Mouse (Mus musculus): ENCODE results near the gene Ankrd40. TPM values are rescaled to one million over a fixed set of nuclear protein-coding genes. Genes with fewer than 3 reads are reported as not detected.

Gene Ankrd40
- polyA plus RNA-seq, 1 experiment from 2014 or later, result 7.4 TPM

DNA sequence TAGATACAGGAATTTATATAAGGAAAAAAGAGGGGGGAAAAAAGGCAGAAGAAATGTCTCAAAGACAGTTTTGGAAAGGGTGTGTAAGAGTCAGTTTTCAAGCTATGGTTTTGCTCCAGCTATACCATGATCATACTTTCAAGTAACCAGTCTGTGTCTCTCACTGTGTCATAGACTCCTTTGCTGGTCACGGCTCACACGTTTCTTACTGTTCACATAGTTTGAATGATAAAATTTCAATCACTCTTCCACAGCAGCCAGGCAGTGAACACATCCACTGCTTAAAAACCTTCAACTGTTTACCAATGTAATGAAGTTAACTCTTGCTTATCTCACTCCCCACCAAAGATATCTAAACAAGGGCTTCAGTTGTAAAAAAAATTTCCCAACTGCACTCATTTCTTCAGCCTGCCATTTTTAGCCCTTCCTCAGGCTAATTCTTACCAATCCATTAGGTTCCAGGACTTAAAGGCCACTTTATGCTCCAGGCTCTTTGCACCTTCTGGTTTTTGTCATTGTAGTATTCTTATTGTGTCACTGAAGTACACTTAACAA, 13.6 kb upstream of the Ankrd40 start:
- Histone ChIP-seq H3K9me3 (replicated peaks) (no peaks in the 10 kb centered on the region), H3K4me3 (replicated peaks) (no peak overlapping the region), H3K27ac (replicated peaks) (peak overlapping the region; percentile 4), H3K27me3 (no peaks in the 10 kb centered on the region), H3K4me2 (peak overlapping the region; percentile 6; the same call in 1 of the 2 replicates), H3K36me3 (replicated peaks) (peaks cover 37% of the 10 kb centered on the region), H3K4me1 (replicated peaks) (peaks cover 75% of the 10 kb centered on the region), H3K9ac (no peak overlapping the region)
- peak; percentile 40; the same call in 1 of the 2 replicates for ATAC-seq (ENCODE audit: insufficient read depth)
- 22% methylated on average over 2 of the region's 2 CpGs for WGBS (ENCODE audit: insufficient replicate concordance)

DNA sequence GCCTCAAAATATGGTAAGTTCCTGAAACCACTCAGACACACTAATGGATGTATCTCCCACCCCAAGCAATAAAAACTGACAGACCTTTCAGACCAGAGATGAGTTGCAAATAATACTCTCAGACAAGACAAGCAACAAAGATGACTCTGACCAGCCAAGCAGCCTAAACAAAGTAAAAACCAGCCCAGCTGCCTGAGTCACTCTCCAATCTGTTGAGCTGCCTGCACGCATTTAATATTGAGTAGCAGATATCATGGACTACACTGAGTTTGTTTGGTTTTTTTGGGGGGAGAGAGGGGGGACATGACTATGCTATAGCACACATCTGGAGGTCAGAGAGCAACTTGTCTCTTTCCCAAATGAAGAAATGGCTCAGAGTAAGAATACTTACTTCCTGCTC, 12.5 kb upstream of the Ankrd40 start:
- H3K27me3 ChIP-seq, result no peaks in the 10 kb centered on the region
- H3K36me3 ChIP-seq (replicated peaks), result peaks cover 40% of the 10 kb centered on the region
- no peak for ATAC-seq (ENCODE audit: insufficient read depth)
- H3K9me3 ChIP-seq (replicated peaks), result no peaks in the 10 kb centered on the region
- H3K9ac ChIP-seq, result no peak overlapping the region
- no peak overlapping the region for H3K4me3 ChIP-seq (replicated peaks)
- WGBS (ENCODE audit: insufficient replicate concordance), result 21% methylated on average over 1 of the region's 1 CpGs
- H3K27ac ChIP-seq (replicated peaks), result peak overlapping the region; percentile 15; the same call in 1 of the 2 replicates
- H3K4me1 ChIP-seq (replicated peaks), result peaks cover 86% of the 10 kb centered on the region
- H3K4me2 ChIP-seq, result peak overlapping the region; percentile 23

DNA sequence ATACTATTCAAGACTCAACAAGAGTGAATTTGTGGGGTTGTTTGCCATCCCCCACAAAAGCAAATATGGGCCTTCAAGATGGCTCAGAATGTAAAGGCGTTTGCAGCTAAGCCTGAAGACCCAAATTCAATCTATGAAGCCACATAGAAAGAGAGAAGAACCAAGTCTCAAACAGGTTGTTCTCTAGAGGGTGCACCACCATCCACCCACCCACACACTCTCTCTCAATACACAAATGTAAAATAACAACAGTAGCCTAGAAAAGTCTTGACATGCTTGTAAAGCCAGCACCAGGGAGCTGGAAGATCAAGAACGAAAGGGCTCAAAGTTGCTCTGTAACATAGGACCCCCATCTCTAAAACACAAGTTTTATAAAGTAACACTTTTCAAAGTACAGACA, 11.3 kb upstream of the Ankrd40 start:
- 66% methylated on average over 2 of the region's 2 CpGs for WGBS (ENCODE audit: insufficient replicate concordance)
- no peak overlapping the region for H3K4me3 ChIP-seq (replicated peaks)
- H3K27me3 ChIP-seq, result no peaks in the 10 kb centered on the region
- no peak for ATAC-seq (ENCODE audit: insufficient read depth)
- H3K4me1 ChIP-seq (replicated peaks), result peaks cover 82% of the 10 kb centered on the region
- peak overlapping the region; percentile 70; the same call in 1 of the 2 replicates for H3K4me2 ChIP-seq
- H3K9ac ChIP-seq, result no peak overlapping the region
- no peaks in the 10 kb centered on the region for H3K9me3 ChIP-seq (replicated peaks)
- H3K27ac ChIP-seq (replicated peaks), result peak overlapping the region; percentile 31; the same call in 1 of the 2 replicates
- peaks cover 40% of the 10 kb centered on the region for H3K36me3 ChIP-seq (replicated peaks)

DNA sequence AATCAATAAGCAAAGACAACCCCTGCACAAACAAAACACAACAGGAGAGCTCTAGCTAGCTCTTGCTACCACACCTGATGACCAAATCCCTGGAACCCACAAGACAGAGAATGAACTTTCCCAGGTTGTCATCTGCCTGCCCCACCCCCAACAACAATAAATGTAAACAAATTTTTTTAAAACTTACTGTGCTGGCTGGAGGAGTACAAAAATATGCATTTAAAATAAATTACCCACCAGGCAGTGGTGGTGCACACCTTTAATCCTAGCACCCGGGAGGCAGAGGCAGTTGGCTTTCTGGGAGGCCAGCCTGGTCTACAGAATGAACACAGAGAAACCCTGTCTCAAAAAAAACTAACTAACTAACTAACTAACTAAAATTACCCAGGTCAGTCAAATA, 10.8 kb upstream of the Ankrd40 start:
- no peaks in the 10 kb centered on the region for H3K9me3 ChIP-seq (replicated peaks)
- H3K36me3 ChIP-seq (replicated peaks), result peaks cover 40% of the 10 kb centered on the region
- peaks cover 78% of the 10 kb centered on the region for H3K4me1 ChIP-seq (replicated peaks)
- ATAC-seq (ENCODE audit: insufficient read depth), result no peak
- H3K4me3 ChIP-seq (replicated peaks), result no peak overlapping the region
- H3K9ac ChIP-seq, result no peak overlapping the region
- WGBS (ENCODE audit: insufficient replicate concordance), result 47% methylated on average over 1 of the region's 1 CpGs
- H3K27ac ChIP-seq (replicated peaks), result peak overlapping the region; percentile 31; the same call in 1 of the 2 replicates
- H3K27me3 ChIP-seq, result no peaks in the 10 kb centered on the region
- peak overlapping the region; percentile 70 for H3K4me2 ChIP-seq

DNA sequence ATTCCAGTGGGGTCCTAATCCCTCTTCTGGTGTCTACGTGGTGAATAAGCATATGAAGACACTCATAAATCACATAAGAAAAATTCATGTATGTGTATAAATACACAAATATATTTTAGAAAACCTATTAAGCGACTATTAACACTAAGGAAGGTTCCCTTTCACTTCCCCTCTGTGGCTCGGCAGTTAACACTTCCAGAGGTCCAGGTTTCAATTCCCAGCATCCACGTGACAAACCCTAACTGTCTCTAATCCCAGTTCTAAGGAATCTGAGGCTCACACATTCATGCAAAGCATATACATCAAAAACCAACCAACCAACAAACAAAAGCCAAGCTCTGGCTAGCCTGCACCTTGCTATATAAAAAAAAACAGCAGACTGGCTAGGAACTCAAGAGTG, 10.3 kb upstream of the Ankrd40 start:
- H3K27ac ChIP-seq (replicated peaks), result peak overlapping the region; percentile 24
- H3K4me3 ChIP-seq (replicated peaks), result no peak overlapping the region
- peak overlapping the region; percentile 70 for H3K4me2 ChIP-seq

DNA sequence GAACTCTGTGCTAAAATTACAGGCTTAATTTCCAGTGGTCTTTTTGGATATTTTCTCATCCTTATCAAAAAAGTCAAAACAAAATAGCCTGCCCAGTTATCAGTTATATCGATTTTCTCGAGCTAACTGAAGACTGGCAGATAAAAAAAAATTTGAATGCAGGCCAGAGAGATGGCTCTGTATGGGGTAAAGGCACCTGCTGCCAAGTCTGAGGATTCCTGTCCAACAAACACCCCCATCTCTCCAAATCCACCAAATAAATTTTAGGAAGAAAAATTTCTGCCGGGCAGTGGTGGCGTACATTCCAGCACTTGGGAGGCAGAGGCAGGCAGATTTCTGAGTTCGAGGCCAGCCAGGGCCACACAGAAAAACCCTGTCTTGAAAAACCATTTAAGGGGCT, 9.7 kb upstream of the Ankrd40 start:
- H3K4me3 ChIP-seq (replicated peaks), result peak overlapping the region; percentile 16
- no peaks in the 10 kb centered on the region for H3K27me3 ChIP-seq
- peaks cover 39% of the 10 kb centered on the region for H3K36me3 ChIP-seq (replicated peaks)
- ATAC-seq (ENCODE audit: insufficient read depth), result no peak
- 53% methylated on average over 5 of the region's 5 CpGs for WGBS (ENCODE audit: insufficient replicate concordance)
- H3K4me1 ChIP-seq (replicated peaks), result peaks cover 79% of the 10 kb centered on the region
- H3K27ac ChIP-seq (replicated peaks), result peak overlapping the region; percentile 24
- H3K9me3 ChIP-seq (replicated peaks), result no peaks in the 10 kb centered on the region
- H3K9ac ChIP-seq, result no peak overlapping the region
- H3K4me2 ChIP-seq, result peak overlapping the region; percentile 70

More for the DNA sequence above, 10.3 kb upstream of the Ankrd40 start:
- Histone ChIP-seq H3K36me3 (replicated peaks) (peaks cover 40% of the 10 kb centered on the region), H3K4me1 (replicated peaks) (peaks cover 79% of the 10 kb centered on the region), H3K9me3 (replicated peaks) (no peaks in the 10 kb centered on the region), H3K9ac (no peak overlapping the region), H3K27me3 (no peaks in the 10 kb centered on the region)
- no peak for ATAC-seq (ENCODE audit: insufficient read depth)
- 51% methylated on average over 4 of the region's 4 CpGs for WGBS (ENCODE audit: insufficient replicate concordance)

DNA sequence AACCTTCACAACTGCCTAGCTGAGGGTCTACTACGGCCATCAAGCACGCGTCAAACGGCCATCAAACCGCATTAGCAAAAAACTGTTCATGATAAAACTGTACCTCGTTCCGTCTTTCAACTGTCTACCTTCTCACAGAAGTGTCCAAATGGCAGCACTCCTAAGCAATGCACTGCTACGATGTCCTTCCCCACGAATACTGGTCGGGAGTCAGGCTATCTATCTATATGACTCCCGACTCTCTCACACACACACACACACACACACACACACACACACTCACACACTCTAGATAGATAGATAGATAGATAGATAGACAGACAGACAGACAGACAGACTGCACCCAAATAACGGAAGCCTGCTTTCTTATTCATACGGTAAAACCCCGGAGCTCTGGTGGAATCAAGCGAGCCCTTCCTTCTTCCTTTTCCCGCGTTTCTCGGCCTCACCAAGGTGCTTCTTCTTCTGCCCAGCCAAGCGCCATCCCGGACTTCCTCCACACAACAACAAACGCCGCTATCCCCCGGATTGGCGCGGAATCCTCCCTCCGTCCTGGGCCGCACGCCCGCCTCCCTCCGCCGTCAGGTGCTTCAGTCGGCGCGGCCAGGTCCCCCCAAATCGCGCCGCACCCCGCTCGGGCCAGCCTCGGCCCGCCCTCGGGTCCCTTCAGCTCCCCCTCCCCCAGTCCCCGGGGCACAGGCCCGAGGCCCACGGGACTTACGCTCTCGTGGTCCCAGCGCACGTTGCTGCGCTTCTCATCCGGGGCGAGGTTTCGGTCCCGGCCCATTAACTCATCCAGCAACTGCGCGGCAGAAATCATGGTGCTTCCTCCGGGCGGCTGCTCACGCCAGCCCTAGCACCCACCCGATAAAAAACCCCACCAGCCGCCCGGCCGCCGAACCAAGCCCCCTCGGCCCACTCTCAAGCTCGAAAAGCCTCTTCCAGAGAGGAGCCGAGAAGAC, 6.6 kb upstream of the Ankrd40 start:
- under 1% methylated on average over 67 of the region's 67 CpGs for WGBS (ENCODE audit: insufficient replicate concordance)
- H3K27ac ChIP-seq (replicated peaks), result peak overlapping the region; percentile 98
- peak overlapping the region; percentile 99 for H3K9ac ChIP-seq
- H3K4me2 ChIP-seq, result peak overlapping the region; percentile 70
- peaks cover 52% of the 10 kb centered on the region for H3K4me1 ChIP-seq (replicated peaks)
- peak; percentile 72 for ATAC-seq (ENCODE audit: insufficient read depth)
- H3K27me3 ChIP-seq, result no peaks in the 10 kb centered on the region
- H3K36me3 ChIP-seq (replicated peaks), result peaks cover 24% of the 10 kb centered on the region
- H3K9me3 ChIP-seq (replicated peaks), result no peaks in the 10 kb centered on the region
- H3K4me3 ChIP-seq (replicated peaks), result peak overlapping the region; percentile 99

DNA sequence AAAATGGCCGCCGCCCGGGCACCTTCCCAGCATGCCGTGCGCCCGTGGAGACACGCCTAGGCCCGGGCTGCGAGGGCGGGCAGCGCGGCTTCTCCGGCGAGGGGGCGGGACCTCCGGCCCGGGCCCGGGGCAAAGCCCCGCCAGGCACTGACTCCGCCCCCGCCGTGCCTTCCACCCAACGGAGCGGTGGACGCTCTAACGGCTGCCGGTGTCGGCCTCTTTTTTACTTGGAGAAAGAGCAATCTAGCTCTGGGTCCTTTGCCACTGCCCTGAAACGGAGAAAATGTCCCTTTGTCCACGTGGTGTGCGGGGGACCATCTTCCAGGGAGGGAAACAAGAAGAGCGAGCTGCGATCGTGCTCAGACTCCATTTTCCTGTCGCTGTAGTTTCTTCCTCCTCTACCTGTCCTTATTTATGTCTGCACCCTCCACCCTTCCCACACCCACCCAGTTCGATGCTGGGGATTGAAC, 5.8 kb upstream of the Ankrd40 start, which contains the start of gene Luc7l3:
Luc7l3 (minus strand) TSS at position 58 of the 470 bp plus-strand sequence.
- H3K4me1 ChIP-seq (replicated peaks), result peaks cover 48% of the 10 kb centered on the region
- ATAC-seq (ENCODE audit: insufficient read depth), result peak; percentile 94
- under 1% methylated on average over 36 of the region's 36 CpGs for WGBS (ENCODE audit: insufficient replicate concordance)

DNA sequence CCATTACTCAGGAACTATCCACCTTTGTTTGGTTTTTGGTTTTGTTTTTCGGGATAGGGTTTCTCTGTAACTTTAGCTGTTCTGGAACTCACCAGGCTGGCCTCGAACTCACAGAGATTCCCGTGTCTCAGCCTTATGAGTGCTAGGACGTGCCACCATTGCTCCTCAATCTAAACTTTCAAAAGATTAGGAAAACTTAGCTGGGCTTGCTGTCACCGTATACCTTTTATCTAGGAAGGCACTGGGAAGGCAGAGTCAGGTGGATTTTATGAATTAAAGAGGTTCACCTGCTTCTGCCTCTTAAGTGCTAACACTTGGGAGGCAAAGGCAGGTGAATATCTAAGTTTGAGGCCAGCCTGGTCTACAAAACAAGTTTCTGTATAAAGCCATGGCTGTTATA, 5.2 kb upstream of the Ankrd40 start:
- Histone ChIP-seq H3K4me3 (replicated peaks) (peak overlapping the region; percentile 99), H3K4me1 (replicated peaks) (peaks cover 47% of the 10 kb centered on the region), H3K9ac (peak overlapping the region; percentile 99), H3K4me2 (peak overlapping the region; percentile 76), H3K36me3 (replicated peaks) (peaks cover 12% of the 10 kb centered on the region; the same call in 1 of the 2 replicates), H3K9me3 (replicated peaks) (no peaks in the 10 kb centered on the region), H3K27ac (replicated peaks) (peak overlapping the region; percentile 98), H3K27me3 (no peaks in the 10 kb centered on the region)
- ATAC-seq (ENCODE audit: insufficient read depth), result no peak
- 36% methylated on average over 5 of the region's 5 CpGs for WGBS (ENCODE audit: insufficient replicate concordance)

More for the DNA sequence above, 5.8 kb upstream of the Ankrd40 start, which contains the start of gene Luc7l3:
- Histone ChIP-seq H3K4me3 (replicated peaks) (peak within 1 kb of the TSS; percentile 99), H3K9ac (peak within 1 kb of the TSS; percentile 99), H3K4me2 (peak within 1 kb of the TSS; percentile 76), H3K9me3 (replicated peaks) (no peaks in the 10 kb centered on the region), H3K27ac (replicated peaks) (peak within 1 kb of the TSS; percentile 98), H3K36me3 (replicated peaks) (peaks cover 18% of the 10 kb centered on the region), H3K27me3 (no peaks in the 10 kb centered on the region)

DNA sequence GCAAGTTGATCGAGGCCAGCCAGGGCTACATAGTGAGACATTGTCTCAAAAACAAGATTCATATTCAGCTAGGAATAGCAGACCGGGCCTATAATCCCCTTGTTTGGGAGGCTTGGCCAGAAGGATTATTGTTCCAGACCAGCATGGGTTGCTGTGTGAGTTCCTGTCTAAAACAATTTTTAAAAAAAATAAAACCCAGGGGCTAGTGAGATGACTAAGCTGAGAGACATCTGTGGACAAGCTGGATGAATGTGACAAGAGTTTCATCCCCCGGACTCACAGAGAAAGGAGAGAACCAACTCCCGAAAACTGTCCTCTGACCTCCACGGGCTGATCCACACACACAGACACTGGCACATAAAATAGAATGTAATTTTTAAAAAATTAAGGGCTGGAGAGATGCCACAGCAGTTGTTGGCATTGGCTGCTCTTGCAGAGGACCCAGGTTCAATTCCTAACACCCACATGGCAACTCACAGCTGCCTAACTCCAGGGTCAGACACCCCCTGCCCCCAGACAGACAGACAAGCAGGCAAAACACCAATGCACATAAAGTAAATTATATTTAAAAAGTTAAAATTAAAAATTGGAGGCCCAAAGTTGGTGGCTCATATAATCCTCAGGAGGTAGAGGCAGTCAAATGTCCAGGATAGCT, 4.4 kb upstream of the Ankrd40 start:
- Histone ChIP-seq H3K4me1 (replicated peaks) (peaks cover 45% of the 10 kb centered on the region), H3K9me3 (replicated peaks) (no peaks in the 10 kb centered on the region), H3K36me3 (replicated peaks) (peaks cover 7% of the 10 kb centered on the region; the same call in 1 of the 2 replicates), H3K27me3 (no peaks in the 10 kb centered on the region), H3K9ac (no peak overlapping the region), H3K27ac (replicated peaks) (no peak overlapping the region), H3K4me3 (replicated peaks) (no peak overlapping the region), H3K4me2 (no peak overlapping the region)
- 75% methylated on average over 5 of the region's 5 CpGs for WGBS (ENCODE audit: insufficient replicate concordance)
- no peak for ATAC-seq (ENCODE audit: insufficient read depth)
